Mouse (Mus musculus): ENCODE results near the gene Epb41l4b.

The Epb41l4b gene

GRCm38 (mm10) chr4:57153068-57153835 is 10.0 kb upstream of the Epb41l4b start:
- DNase-seq = peak; percentile 41

DNA sequence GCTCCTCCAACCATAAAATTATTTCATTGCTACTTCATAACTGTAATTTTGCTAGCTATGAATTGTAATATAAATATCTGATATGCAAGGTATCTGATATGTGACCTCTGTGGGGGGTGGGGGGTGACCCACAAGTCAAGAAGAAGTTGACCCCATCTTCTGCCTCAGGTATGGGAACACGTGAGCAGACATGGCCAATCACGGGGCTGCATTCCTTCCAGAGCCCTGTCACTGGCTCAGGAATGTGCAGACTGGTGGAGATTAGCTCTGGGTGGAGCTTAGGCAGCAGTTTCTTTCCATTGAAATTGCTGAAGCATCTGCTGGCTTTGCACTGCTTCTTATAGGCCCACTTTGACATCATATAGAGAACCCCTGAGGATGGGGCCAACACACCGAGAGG is 4.9 kb upstream of the Epb41l4b start:
- no peak for DNase-seq

GRCm38 (mm10) chr4:57142374-57143025 is 737 bp downstream of the Epb41l4b start:
- no peak for DNase-seq

DNA sequence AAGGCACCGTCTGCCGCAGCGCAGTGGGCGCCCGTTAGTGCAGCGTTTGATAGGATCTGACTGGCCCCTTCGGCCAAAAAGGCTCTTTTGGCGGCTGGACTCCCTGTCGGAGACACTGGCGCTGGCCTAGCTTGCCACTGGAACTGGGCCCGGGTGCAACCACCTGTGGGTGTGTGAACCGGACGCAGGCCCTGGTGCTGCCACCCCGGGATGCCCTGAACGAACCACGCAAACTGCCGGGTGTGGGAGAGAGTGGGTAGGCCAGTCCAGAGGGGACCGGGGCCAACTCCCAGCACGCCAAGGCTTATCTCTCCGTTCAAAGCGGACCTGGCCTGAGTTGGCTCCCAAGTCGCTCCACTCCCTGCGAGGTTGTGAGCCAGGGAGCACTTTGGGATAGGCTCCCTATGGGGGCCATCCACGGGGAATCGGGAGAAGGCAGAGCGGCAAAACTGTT is 1.3 kb downstream of the Epb41l4b start:
- peak; percentile 16 for DNase-seq

DNA sequence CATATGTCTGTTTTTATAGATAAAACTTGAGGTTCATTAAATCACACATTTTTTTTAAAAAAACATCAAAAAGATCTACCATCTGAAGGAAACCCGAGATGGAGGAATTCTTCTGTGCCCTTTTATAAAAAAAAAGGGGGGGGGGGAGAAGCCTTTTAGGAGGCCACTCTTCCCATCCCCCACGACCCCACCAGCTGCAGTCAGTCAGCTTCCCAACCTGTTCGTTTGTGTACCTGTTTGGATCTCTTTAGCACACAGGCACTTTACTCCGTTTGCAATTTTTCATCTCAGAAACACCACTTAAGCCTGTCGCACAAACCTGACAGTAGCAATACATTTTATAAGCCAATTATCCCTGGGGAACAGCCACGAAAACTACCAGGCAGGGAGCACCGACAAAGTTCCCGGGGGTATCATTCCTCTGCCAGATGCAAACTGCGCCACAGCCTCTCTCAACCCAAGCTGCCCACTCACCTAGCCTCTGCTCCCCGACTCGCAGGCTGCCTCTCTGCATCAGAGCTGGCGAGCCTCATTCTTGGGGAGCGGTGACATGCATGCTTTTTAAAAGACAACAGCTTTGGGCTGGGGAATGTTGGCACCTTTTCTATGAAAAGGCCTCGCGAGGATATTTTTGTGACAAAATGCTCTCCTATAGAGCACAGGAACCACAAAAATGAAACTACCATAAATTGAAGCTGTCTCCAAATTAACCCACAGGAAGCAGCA is 2.1 kb downstream of the Epb41l4b start:
- DNase-seq = no peak

GRCm38 (mm10) chr4:57140200-57140799 is 2.9 kb downstream of the Epb41l4b start:
- DNase-seq = no peak

DNA sequence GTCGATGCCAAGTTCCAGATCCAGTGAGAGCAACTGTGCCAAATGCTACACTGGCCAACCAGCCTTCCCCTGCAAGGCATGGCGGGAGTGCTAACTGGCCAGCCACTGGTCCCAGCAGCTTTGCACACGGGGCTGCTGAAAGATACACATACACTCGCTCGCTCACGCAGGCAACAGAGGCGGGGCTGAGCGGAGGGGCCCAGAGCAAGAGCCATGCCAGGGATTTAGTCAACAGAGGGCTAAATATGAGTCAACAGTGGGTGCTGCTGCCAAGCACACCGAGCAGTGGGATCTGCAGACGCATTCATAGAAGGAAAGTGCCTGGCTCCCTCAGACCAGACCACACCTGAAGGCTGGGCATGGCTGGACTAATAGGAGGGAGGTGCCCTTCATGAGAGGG is 3.8 kb downstream of the Epb41l4b start:
- peak; percentile 69 for DNase-seq

DNA sequence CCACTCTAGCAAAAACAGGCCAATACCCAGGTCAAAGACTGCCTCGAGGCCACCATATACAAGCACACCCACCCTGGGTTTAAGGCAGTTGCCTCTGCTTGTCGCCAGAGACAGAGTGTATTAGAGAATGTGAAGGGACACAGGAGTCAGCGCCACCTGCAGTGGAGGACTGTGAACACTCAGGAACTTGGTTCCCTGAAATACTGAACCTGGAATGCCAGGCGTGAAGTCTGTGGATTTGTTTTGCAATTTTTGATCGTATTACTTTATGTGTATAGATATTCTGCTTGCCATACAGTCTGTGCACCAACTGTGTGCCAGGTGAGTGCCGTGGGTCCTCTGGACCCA is 5.2 kb downstream of the Epb41l4b start:
- no peak for DNase-seq

DNA sequence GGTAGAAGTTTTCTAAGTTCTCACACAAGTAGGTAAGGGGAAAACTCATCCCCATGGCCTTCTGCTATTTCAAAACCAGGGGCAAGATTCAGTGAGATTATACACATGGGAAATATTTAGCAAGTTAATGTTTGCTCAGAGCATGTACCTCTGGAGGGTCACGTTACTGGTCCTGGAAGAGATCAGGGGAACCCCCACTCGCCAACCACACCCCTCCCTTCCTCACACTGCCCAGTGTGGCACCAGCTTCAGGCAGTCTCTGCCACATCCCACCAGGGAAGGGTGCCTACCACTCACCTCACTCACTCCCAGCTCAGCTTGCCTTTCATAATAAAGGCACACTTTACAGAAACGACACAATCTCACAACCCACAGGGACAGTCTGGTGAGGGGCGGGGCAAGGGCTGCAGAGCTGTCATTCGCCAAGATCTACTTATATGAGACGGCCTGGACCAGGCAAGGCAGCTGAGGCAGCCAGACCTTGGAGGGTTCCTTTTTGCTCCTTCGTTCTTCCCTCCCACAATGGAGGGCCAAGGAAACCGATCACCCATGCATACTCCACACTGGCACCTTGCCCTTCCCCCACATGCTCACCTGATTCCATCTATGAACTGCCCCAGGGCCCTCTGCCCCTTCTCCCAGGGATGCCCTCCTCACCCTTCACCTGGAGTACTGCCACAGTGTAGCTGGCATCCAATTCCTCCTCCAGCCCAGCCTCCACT is 5.7 kb downstream of the Epb41l4b start:
- DNase-seq = peak; percentile 6

DNA sequence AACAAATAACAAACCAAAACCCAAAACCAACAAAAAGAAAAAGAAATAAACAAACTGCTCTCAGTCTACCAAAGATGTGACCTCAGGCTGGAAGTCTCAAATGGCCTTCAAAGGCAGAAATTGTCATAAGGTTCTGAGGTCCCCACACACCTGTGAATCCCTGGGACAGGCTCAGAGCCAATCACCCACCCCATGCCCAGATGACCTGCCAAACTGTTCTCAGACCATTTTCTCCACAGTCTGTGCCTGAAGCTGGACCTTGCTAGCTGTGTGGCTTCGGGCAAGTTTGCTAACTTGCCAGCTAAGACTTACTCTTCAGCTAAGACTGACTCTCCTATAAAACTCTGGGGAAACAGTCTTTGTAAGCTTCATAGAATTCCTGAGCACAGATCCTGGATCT is 7.8 kb downstream of the Epb41l4b start:
- DNase-seq = no peak

DNA sequence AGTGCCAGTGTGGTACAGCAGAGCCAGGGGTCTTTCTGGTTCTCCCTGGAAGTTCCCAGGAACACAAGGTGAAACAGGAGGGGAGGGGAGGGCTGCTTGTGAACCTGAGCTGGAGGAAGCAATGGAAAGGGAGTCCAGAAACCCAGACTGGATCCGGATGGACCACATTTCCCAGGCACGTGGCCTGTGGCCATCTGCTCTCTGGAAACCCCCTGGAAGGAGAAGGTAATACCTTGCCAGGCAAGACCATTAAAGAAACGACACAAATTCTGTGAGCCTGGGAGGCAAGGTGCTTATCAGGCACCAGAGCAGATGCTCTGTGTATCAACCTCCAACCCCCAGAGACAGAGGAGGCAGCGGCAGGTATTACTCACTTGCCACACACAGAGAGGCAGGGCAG is 8.7 kb downstream of the Epb41l4b start:
- no peak for DNase-seq

DNA sequence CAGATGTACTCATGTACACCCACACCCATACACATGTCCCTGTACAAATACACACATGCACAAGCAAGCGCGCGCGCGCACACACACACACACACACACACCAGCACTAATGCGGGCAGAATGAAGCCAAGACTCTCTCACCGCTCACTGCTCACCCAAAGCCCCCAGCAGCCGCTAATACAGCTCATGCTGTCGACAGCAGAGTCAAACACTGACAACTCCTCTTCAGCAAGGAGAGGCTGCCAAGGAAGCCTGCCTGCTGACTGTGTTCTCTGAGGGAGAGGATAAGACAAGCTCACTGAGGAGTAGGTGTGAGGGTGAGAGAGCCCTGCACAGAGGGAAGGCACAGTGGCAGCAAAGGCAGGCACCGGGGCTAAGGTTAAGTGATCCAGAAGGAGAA is 11.4 kb downstream of the Epb41l4b start:
- DNase-seq = no peak

- DNase-seq = peak; percentile 15
Observed at GRCm38 (mm10) chr4:57129718-57130515, 13.3 kb downstream of the Epb41l4b start.

GRCm38 (mm10) chr4:57123003-57123402 is 20.2 kb downstream of the Epb41l4b start:
- peak; percentile 68 for DNase-seq

DNA sequence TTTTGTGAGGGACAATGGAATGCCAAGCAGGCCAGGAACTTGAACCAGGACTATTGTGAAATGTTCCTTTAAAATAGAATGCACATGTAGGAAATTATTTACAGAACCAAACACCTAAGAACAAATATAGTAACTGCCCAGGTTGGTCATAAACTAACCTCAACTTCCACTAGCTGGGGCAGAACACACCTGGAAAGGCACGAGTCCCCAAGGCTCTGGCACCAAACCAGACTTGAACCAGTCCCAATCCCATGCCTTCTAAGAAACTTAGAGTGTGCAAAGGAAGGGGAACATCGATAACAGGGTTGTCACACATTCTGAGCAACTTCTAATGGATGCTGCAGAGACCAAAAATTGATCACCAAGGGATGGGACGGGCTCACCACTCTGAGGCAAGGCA is 21.1 kb downstream of the Epb41l4b start:
- no peak for DNase-seq

GRCm38 (mm10) chr4:57120563-57120962 is 22.7 kb downstream of the Epb41l4b start:
- DNase-seq = peak; percentile 35

DNA sequence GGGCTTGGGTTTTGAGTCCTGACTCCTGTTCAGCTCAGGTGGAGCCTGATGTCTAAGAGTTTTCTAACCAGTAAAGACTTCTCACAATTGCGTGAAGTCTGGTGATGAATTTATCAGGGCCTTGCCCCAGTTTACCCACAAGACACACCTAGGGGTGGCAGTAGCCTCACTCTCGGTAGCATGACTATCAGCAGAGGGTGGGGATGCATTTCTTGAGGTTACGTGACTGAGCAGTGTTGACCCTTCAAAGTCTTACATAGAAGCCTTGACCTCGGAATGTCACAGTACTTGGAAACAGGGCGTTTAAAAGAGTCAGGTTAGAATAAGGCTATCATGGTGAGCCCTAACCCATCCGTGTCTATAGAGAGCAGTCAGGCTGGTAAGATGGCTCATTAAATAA is 23.3 kb downstream of the Epb41l4b start:
- no peak for DNase-seq

DNA sequence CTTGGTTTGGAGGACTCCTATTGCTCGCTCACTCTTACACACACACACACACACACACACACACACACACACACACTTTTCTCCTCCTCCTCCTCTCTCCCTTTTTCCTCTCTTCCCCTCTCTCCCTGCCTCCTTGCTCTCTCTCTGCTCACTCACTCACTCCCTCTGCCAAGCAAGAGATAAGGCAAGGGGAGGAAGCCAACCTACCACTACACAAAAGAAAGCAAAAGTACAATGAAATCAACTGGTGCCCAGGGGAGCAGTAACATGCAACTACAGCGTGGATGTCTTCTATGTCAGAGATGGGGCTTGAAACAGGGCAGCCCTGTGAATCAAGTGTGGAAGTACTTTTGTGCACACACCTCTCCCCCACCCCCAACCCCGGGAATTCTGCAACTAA is 24.4 kb downstream of the Epb41l4b start:
- DNase-seq = no peak

GRCm38 (mm10) chr4:57116278-57116677 is 27.0 kb downstream of the Epb41l4b start:
- no peak for DNase-seq

GRCm38 (mm10) chr4:57114617-57115592 is 28.3 kb downstream of the Epb41l4b start:
- DNase-seq = peak; percentile 82

All from lung, postnatal 10 days (tissue).